Mouse (Mus musculus) c-Kit-negative CD71-positive TER-119-positive erythroid progenitor cells, embryonic 14.5 days (primary cell): ENCODE results near the gene Olfr1186.
"Not testable (repeated sequence)": the region's sequence is repeated elsewhere in the genome, so short reads cannot be mapped to it uniquely, and the experiment has no call there.

Source experiments
- DNase-seq: peaks from one replicate; pipeline ENCODE4 v3.0.0-alpha.2; 2013; ENCODE audit warnings: low read depth, low spot score

Gene Olfr1186

DNA sequence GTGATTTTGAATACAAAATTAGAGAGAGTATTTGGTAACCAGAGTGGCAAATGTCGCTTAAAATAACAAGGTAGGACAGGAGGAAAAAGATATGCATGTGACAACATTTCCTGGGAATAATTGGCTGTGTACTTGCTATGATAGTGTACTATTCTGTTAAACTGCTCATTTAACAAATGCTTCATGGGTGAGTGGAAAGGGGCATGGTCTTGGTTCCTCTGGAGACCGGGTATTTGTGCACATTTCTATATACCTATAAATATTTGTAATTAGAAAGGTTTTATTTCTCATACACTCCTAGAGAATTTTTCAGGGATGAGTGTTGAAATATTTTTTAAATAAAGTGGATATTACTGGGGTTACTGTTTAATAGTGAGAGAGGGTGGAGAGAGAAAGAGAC is at the start of gene Olfr1186:
Olfr1186 (plus strand) TSS at position 301 of the 400 bp plus-strand sequence.
- no peak for DNase-seq

DNA sequence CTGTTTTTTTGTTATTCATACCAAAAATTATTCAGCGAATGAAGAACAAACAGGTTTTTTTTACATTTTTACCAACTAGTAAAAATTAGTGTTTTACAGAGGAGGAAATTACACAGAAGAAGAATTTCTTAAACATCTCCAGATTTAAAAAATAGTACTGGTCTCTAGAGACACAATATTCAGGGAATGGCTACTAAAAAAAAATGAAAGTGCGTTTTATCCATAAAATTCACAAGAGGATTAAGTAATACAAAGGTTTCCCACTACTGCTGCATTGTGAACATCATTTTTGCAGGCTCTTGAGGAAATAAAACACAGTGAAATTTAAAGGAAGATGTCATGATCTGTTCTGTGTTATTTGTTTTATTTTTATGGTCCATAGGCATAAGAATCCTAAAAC is 35.1 kb upstream of the Olfr1186 start, which contains the start of gene Olfr1184:
Olfr1184 (plus strand) TSS at position 301 of the 400 bp plus-strand sequence.
- DNase-seq: no peak

- no peak for DNase-seq
Observed at GRCm38 (mm10) chr2:88493020-88493419, 25.3 kb upstream of the Olfr1186 start, which contains the start of gene Olfr1185-ps1. Gene Olfr1185-ps1, plus strand, starts transcription at chr2:88493320.

DNA sequence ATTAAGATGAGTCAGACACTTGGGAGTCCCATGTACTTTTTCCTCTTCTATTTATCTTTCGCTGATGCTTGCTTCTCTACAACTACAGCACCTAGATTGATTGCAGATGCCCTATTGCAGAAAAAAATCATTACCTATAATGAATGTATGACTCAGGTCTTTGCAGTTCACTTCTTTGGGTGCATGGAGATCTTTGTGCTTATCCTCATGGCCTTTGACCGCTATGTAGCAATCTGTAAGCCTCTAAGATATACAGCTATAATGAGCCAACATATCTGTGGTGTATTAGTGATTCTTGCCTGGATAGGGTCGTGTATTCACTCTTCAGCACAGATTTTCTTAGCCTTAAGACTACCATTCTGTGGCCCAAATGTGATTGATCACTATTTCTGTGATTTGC is 7.4 kb downstream of the Olfr1186 start:
- DNase-seq: no peak

DNA sequence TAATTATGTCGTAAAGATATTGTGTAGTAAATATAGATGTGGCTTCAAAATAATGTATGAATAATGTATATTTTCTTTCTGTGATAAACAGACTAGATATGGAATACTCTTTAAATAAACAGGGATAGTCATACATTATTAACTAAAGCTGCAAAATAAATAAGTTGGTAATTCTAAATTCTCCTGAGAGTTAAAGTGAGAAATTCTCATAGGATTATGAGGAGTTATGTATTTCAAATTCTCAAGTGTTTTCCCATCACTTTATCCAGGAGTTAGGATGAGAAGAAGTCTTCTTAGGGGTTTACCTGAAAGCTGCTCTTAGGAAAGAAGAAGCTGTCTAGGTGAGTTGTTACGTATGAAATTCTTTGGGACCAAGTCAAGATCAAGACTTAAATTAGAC is 38.3 kb downstream of the Olfr1186 start, which contains the start of gene Olfr1188:
Olfr1188 (plus strand) TSS at position 301 of the 400 bp plus-strand sequence.
- no peak for DNase-seq

GRCm38 (mm10) chr2:88572696-88573095 is 54.3 kb downstream of the Olfr1186 start:
- DNase-seq: not testable (repeated sequence)
